Mouse (Mus musculus) MEL (cell line): ENCODE measurements around the gene Rcor1.

ENCODE experiments used
- CHD1 ChIP-seq: IDR thresholded peaks from 2 replicates; pipeline ENCODE4 v1.6.1; 2012; ENCODE audit warnings: low read depth, mild to moderate bottlenecking, inconsistent platforms, low read length, improper control_type of control experiment
- CTCF ChIP-seq, 3 experiments: IDR thresholded peaks in 2 of 3; conservative IDR thresholded peaks in 1 of 3; 2 replicates each; pipeline ENCODE4 v1.5.1; 2011 to 2012; ENCODE audit warnings: low read length in 3 of 3, low read depth in 2 of 3, mild to moderate bottlenecking in 2 of 3, improper control_type of control experiment in 1 of 3, inconsistent platforms in 1 of 3, mixed read lengths in 1 of 3, moderate library complexity in 1 of 3; ENCODE audit not compliant: control insufficient read depth in 1 of 3, insufficient read depth in 1 of 3, poor library complexity in 1 of 3, severe bottlenecking in 1 of 3
- EP300 ChIP-seq, 2 experiments: IDR thresholded peaks; 2 replicates each; pipeline ENCODE4 v1.6.1; 2011; ENCODE audit warnings: improper control_type of control experiment in 2 of 2, low read length in 2 of 2, low read depth in 1 of 2, mild to moderate bottlenecking in 1 of 2
- GABPA ChIP-seq: IDR thresholded peaks from 2 replicates; pipeline ENCODE4 v1.6.1; 2012; ENCODE audit warnings: low read depth, mild to moderate bottlenecking, inconsistent platforms, low read length, improper control_type of control experiment, moderate library complexity
- HCFC1 ChIP-seq: IDR thresholded peaks from 2 replicates; pipeline ENCODE4 v1.6.1; 2012; ENCODE audit warnings: low read depth, mild to moderate bottlenecking, inconsistent platforms, low read length, improper control_type of control experiment, moderate library complexity
- JUND ChIP-seq: IDR thresholded peaks from 2 replicates; pipeline ENCODE4 v1.6.1; 2011; ENCODE audit warnings: low read depth, mild to moderate bottlenecking, improper control_type of control experiment, low read length
- MAFK ChIP-seq: IDR thresholded peaks from 2 replicates; pipeline ENCODE4 v1.6.1; 2011; ENCODE audit warnings: low read depth, mild to moderate bottlenecking, low read length, improper control_type of control experiment, borderline replicate concordance
- MAZ ChIP-seq: IDR thresholded peaks from 2 replicates; pipeline ENCODE4 v1.6.1; 2012; ENCODE audit warnings: low read depth, mild to moderate bottlenecking, inconsistent platforms, low read length, improper control_type of control experiment
- MYC ChIP-seq: IDR thresholded peaks from 2 replicates; pipeline ENCODE4 v1.6.1; 2011; ENCODE audit warnings: low read depth, mild to moderate bottlenecking, low read length, improper control_type of control experiment, moderate library complexity
- POLR2A ChIP-seq, 2 experiments: IDR thresholded peaks; 2 replicates each; pipeline ENCODE4 v1.6.1; 2011 to 2012; ENCODE audit warnings: low read length in 2 of 2, mild to moderate bottlenecking in 2 of 2, control low read depth in 1 of 2, improper control_type of control experiment in 1 of 2, low read depth in 1 of 2, moderate library complexity in 1 of 2; ENCODE audit not compliant: control insufficient read depth in 1 of 2, insufficient read depth in 1 of 2, poor library complexity in 1 of 2
- TBP ChIP-seq: IDR thresholded peaks from 2 replicates; pipeline ENCODE4 v1.8.0; 2011; ENCODE audit warnings: low read depth, low read length, improper control_type of control experiment
- UBTF ChIP-seq: IDR thresholded peaks from 2 replicates; pipeline ENCODE4 v1.6.1; 2012; ENCODE audit warnings: low read depth, mild to moderate bottlenecking, inconsistent platforms, low read length, improper control_type of control experiment, moderate library complexity, borderline replicate concordance; ENCODE audit not compliant: insufficient read depth
- USF1 ChIP-seq: IDR thresholded peaks from 2 replicates; pipeline ENCODE4 v1.6.1; 2014; ENCODE audit warnings: low read depth, mild to moderate bottlenecking, inconsistent platforms, low read length, improper control_type of control experiment, moderate library complexity
- ZNF384 ChIP-seq: IDR thresholded peaks from 2 replicates; pipeline ENCODE4 v1.6.1; 2012; ENCODE audit warnings: low read depth, mild to moderate bottlenecking, inconsistent platforms, low read length, improper control_type of control experiment

DNA sequence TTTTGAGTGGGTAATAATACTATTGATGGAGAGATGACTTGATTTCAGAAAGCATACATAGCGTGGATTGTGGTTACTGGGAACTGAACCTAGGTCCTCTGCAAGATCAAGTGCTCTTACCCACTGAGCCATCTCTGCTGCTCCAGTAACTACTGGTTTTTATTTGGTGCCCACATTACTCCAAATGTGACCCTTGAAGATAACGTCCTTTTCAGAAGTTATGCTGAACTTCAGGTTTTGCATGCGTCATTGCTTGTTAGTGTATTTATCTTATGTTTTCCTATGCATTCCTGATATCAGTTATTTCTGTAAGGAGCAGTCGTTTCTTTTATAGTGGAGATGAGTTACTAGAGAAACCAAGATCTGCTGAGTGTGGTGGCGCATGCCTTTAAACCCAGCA, 26.2 kb downstream of the Rcor1 start:
- TF ChIP-seq POLR2A (IDR thresholded peaks at IDR 0.05; ENCODE audit: control insufficient read depth in 1 of 2, insufficient read depth in 1 of 2, low read depth in 1 of 2, low read length in 2 of 2, poor library complexity in 1 of 2) (no peak), CTCF (IDR thresholded peaks at IDR 0.05 in 2 of 3, conservative IDR thresholded peaks at IDR 0.05 in 1 of 3; ENCODE audit: control insufficient read depth in 1 of 3, insufficient read depth in 1 of 3, low read depth in 2 of 3, low read length in 3 of 3, poor library complexity in 1 of 3, severe bottlenecking in 1 of 3) (no peak), ZNF384 (no peak), USF1 (no peak), MAFK (no peak), TBP (no peak), CHD1 (no peak), HCFC1 (no peak), MAZ (no peak), GABPA (no peak), MYC (no peak), EP300 (IDR thresholded peaks at IDR 0.05; ENCODE audit: low read depth in 1 of 2, low read length in 2 of 2) (no peak), UBTF (no peak), JUND (no peak)
